Mouse (Mus musculus): ENCODE results near the gene Chrd.

DNA sequence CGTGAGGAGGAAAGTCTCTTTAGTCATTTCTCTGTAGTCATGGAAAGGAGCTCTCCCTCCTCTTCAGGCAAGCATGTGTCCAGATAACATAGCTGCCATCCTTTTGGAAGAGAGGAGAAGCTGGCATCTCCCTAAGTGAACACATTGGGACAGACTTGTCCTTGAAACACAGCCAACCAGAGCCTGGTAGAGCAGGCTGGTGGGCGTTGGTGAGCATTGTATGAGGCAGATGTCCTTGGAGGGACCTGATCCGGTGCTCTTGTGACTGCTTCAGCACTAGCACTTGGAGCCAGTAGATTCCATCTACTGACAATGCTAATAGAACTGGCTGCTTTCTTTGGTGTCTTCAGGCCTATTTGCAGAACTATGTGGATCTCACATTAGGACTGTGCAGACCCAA, 46.9 kb downstream of the Chrd start:
- TF ChIP-seq CTCF (conservative IDR thresholded peaks at IDR 0.05; ENCODE audit: insufficient read depth, insufficient read length, low read depth, low read length): no peak
- no peak for TF ChIP-seq POLR2A (IDR thresholded peaks at IDR 0.05; ENCODE audit: low read depth, low read length)

All from kidney, adult 2 months (tissue).